Mouse (Mus musculus) urinary bladder, postnatal 36 days (tissue): ENCODE measurements at regions not wholly inside any gene's neighbourhood (a gene's known extent, or its start where the extent isn't known, plus 50 kb on each side); places are given as distances from the start of the nearest gene placed in this dataset.
"Not testable (repeated sequence)": the region's sequence is repeated elsewhere in the genome, so short reads cannot be mapped to it uniquely, and the experiment has no call there.

Source experiments
- DNase-seq, 2 experiments: peaks; one replicate each; pipeline ENCODE4 v3.0.0; 2022; ENCODE audit warnings: low spot score in 2 of 2, mixed read lengths in 1 of 2

DNA sequence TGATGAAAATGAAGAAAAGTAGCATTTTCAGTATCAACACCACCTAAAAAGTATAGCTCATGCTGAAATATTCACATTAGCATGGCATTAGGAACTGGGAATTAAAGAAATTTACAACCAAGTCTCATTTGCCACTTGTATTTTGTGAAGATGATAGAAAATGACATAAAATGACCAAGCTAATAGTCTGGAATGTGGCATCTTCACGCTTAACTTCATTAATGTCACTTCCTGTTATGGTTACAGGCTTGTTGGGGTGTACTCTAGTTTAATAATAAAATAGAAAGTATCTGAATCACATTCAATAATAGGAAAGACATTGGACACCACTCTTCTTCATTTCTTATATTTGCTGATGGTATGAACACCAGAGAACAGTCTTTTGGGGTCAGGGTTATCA, 167.1 kb downstream of the Pcdh17 start:
- no peak for DNase-seq

DNA sequence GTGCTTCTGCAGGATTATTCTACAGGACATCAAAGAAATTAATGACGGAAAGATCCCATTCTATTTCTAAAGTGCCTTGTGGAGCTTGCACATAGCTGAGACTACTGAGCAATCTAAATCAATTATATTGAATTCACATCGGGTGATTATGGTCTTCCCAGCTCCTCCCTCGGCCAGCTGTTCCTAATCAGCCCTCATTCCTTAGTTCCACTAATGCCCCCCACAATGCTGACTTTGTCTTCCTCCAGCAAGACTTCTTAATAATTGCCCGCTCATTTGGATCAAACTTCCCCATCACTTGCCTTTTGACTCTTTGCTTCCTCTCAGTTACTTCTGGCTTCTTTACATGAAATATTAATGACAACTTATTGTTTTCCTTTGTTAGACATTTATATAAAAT, 169.2 kb downstream of the Pcdh17 start:
- DNase-seq = no peak

DNA sequence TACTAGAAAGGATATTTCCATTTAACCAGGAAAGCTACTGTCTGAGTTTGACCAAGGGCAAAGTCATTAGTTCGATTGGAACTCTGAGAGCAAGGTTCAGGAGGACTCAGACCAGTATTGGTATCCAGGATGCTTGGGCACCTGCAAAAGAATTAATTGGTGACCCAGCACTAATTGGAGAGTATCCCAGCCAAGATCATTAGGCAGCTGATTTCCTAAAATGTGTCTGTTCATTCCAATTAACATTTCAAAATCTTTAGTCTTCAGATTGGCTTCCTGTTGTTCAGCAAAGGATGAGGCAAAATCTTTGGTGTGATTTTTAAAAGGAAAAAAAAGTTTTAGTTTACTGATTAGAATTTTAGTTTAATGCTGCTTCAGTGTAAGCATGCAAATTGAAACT, 201.7 kb downstream of the Pcdh17 start:
- no peak for DNase-seq

DNA sequence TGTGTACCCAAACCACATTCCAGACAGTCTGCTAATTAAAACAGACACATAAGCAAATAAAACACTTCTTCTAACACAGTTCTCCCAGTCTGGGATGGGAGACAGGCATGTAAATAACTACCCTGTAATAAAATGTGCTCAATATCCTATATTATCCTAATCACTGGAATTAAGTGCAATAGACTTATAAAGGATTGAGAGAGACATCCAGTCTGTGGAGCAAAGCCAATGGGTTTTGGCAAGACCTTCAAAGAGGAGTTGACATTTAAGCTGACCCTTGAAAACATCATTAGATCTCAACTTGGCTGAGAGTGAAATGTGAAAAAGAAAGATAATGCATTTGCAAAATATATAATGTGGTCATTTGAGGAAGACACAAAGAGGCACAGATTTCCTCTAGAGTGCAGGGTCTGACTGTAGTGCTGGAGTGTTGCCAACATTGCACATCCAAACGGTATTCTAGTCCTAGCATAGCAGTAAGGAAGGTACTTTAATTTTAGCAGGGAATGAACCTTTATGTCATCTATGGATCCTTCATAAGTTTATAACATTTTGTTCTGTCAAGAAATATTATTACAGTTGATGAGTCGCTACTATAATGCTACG, 202.7 kb downstream of the Pcdh17 start:
- no peak for DNase-seq

DNA sequence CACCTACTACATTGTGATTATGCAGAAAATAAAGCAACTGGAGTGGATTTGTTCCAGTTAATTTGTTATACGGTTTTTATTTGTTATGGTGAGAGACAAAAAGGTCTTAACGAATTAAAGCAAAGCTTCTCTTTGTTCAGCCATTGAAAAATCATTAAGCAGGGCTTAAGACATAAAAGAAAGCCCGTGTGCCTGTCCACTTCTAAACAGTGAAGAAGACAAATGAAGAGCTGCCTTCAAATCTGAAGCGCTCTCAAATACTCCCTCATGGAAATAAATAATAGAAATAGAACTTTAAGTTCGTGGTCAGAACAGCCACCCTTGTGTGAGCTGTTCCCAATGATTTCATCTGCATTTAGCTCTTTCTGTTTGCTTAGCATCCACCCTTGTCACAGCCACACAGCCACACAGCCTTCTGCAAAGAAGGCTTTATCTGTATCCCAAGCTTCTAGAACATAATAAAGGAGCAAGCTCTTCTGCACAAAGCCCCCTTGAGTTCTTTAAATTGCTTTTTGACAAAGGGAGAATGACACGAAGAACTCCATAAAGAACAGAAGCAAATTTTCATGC, 215.9 kb downstream of the Pcdh17 start:
- no peak for DNase-seq

DNA sequence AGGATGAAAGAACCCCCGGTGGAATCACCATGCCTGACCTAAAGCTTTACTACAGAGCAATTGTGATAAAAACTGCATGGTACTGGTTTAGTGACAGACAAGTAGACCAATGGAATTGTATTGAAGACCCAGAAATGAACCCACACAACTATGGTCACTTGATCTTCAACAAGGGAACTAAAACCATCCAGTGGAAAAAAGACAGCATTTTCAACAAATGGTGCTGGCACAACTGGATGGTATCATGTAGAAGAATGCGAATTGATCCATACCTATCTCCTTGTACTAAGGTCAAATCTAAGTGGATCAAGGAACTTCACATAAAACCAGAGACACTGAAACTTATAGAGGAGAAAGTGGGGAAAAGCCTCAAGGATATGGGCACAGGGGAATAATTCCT, 224.3 kb downstream of the Pcdh17 start:
- not testable (repeated sequence) for DNase-seq

DNA sequence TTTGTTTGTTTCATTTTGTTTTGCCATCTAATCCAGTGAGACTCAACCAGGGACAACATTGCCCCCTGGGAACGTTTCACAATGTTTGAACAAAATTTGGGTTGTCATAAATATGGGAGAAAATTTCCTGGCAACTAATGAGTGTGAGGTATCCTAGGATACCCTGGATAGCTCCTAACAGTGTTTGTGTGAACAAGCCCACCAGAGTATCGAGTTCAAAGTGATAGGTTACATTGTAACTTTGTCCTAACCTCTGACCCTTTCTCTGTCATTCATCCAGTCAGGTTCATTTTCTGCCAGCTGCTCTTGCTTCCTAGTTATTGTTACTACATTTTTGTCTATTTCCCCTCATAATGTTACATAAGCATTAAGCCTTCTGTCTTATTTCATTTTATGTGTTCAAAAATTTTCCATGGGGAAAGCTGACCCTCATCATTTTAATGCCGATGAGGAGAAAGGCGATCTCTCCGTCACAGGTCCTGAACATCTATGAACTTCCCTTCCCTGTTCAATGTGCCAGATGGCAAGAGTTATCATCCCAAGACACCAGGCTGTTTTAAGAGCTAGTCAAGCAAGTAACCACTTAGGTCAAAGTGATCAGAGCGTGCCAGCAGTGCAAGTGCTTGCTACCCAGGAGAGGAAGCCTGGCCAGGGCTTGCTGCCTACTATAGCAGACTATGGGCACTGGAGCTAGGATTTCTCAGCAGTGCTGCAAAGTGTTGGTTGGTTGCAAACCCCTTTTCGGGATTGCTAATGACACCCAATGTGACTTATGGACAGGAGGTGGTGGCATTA, 228.5 kb downstream of the Pcdh17 start:
- DNase-seq = peak in 1 of 2 experiments; percentile 0

DNA sequence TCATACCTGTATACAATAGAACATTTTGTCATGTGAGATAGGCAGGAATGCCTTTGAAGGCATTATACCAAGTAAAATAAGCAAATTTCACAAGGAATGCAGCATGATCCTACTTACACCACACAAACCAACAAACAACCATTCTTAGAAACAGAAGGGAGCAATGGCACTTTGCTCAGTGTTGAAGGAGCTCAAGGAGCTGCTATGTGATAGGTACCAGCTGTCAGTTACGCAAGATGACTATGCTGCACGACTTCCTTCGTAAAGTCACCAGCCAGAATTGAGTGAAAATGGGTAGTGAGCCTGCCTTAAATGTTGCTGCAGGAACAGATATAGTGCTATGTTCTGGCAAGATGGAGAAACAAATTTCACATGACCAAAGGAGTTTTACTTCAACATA, 243.5 kb downstream of the Pcdh17 start:
- no peak for DNase-seq

DNA sequence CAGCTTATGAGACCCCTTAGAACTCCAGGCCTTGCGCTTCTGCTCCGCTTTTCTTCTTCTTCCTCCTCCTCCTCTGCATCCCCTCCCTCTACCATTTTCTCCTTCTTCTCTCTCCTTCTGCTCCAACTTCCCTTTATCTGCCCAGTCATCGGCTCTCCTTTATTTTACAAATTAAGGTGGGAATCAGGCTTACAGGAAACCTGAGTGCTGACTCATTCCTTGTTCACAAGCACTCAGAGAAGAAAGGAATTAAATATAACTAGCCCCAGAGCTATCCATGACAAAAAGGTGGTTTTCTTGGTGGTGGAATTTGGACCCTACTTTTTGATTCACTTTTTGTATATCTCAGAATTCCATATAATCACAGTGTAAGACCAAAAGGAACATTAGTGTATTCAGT, 247.4 kb downstream of the Pcdh17 start:
- no peak for DNase-seq
